Mouse (Mus musculus) colon, adult 2 months (tissue): ENCODE data around the gene Vmn1r115. TPM values are rescaled to one million over a fixed set of nuclear protein-coding genes. Genes with fewer than 3 reads are reported as not detected.

Experiments
- polyA plus RNA-seq: library from polyadenylated mRNA; depleted of rRNA; stranded (reverse); fragments of >200 nt; gene quantifications from 2 replicates; pipeline ENCODE4 v1.2.3, GENCODE M21; 2012; rRNA removed

Vmn1r115 gene
- not detected in 2 replicates for polyA plus RNA-seq

DNA sequence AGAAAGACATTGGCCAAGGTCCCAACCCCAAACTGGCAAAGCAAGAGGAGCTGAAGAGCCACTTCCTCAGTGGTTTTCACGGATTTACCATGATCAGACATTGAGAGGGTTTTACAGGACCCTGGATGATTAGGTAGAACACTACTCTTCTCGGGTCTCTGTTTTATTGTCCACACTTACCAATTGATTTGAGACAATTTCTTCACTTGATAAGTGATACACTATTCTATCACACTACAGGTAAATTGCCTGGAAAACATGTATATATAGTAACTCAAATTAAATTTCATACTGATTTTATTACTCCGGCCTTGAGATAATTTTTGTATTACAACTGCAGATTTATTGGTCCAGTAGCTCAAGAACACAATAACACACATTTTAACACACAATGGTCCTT, at the start of gene Vmn1r115:
Vmn1r115 (minus strand) TSS at position 101 of the 400 bp plus-strand sequence.

DNA sequence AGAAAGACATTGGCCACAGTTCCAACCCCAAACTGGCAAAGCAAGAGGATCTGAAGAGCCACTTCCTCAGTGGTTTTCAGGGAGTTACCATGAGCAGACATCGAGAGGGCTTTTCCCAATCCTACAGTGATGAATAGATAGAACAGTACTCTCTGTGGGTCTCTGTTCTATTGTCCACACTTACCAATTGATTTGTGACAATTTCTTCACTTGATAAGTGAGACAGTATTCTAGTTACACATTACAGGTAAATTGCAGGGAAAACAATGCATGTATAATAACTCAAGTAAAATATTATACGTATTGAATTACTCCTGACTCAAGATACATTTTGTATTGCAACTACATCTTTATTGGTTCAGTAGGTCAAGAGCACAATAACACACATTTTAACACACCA, 39.2 kb upstream of the Vmn1r115 start, which contains the start of gene Vmn1r117:
Vmn1r117 (minus strand) TSS at position 101 of the 400 bp plus-strand sequence.

DNA sequence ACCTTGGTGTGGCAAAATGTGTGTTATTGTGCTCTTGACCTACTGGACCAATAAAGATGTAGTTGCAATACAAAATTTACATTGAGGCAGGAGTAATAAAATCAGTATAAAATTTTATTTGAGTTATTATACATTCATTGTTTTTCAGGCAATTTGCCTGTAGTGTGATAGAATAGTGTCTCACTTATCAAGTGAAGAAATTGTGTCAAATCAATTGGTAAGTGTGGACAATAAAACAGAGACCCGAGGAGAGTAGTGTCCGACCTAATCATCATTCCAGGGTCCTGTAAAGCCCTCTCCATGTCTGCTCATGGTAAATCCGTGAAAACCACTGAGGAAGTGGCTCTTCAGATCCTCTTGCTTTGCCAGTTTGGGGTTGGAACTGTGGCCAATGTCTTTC, 27.2 kb upstream of the Vmn1r115 start, which contains the start of gene Vmn1r116:
Vmn1r116 (plus strand) TSS at position 301 of the 400 bp plus-strand sequence.

DNA sequence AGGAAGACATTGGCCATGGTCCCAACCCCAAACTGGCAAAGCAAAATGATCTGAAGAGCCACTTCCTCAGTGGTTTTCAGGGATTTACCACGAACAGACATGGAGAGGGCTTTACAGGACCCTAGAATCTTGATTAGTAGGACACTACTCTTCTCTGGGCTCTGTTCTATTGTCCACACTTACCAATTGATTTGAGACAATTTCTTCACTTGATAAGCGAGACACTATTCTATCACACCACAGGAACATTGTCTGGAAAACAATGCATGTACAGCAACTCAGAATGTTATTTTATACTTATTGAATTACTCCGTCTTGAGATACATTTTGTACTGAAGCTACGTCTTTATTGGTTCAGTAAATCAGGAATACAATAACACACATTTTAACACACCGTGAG, 32.7 kb downstream of the Vmn1r115 start, which contains the start of gene Vmn1r114:
Vmn1r114 (minus strand) TSS at position 101 of the 400 bp plus-strand sequence.

Other genes with a start within 250 kb of the Vmn1r115 start
- not detected in 2 replicates for gene Gm4513, start 246.0 kb downstream of the Vmn1r115 start, polyA plus RNA-seq
- not detected in 2 replicates for gene Vmn1r107, start 176.1 kb downstream of the Vmn1r115 start, polyA plus RNA-seq
- gene Vmn1r111, start 141.8 kb downstream of the Vmn1r115 start, polyA plus RNA-seq, result not detected in 2 replicates
- gene Gm10668, start 114.4 kb downstream of the Vmn1r115 start, polyA plus RNA-seq, result not detected in 2 replicates
- not detected in 2 replicates for gene Vmn1r112, start 73.8 kb downstream of the Vmn1r115 start, polyA plus RNA-seq
- not detected in 2 replicates for gene Vmn1r113, start 57.7 kb downstream of the Vmn1r115 start, polyA plus RNA-seq
- gene Vmn1r114, start 32.8 kb downstream of the Vmn1r115 start, polyA plus RNA-seq, result not detected in 2 replicates
- not detected in 2 replicates for gene Vmn1r116, start 27.3 kb upstream of the Vmn1r115 start, polyA plus RNA-seq
- gene Vmn1r117, start 39.1 kb upstream of the Vmn1r115 start, polyA plus RNA-seq, result not detected in 2 replicates
- not detected in 2 replicates for gene Vmn1r118, start 67.4 kb upstream of the Vmn1r115 start, polyA plus RNA-seq
- not detected in 2 replicates for gene Vmn1r119, start 167.5 kb upstream of the Vmn1r115 start, polyA plus RNA-seq
- not detected in 2 replicates for gene Vmn1r120, start 208.8 kb upstream of the Vmn1r115 start, polyA plus RNA-seq